Mouse (Mus musculus): ENCODE data around the gene 1700022I11Rik. TPM values are rescaled to one million over a fixed set of nuclear protein-coding genes. Genes with fewer than 3 reads are reported as not detected.
A peak's percentile ranks its signal among the peaks of the same experiment; 100 is the strongest.

1700022I11Rik gene
- total RNA-seq (2021), result not detected
- long read RNA-seq, experiment 1, result 0 reads
- long read RNA-seq, experiment 2, result 0 reads

DNA sequence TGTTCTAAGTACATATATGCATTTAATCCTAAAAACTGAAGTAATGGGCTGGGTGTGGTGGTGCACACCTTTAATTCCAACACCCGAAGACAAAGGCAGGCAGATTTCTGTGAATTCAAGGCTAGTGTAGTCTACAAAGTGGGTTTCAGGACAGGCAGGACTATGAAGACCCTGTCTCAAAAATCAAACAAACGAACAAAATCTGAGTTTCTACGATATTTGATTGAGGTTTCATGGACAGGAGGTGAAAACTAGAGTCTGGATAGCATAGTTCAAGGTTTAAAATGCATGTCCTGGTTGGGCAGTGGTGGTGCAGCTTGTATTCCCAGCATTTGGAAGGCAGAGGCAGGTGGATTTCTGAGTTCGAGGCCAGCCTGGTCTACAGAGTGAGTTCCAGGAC, at the start of gene 1700022I11Rik:
Gene 1700022I11Rik (plus strand): TSS at position 301 of the 400 bp plus-strand sequence.
- no peak for DNase-seq (ENCODE audit: low spot score)

- no peak for DNase-seq (ENCODE audit: low spot score)
Observed at GRCm38 (mm10) chr4:42920726-42921125, 48.7 kb upstream of the 1700022I11Rik start.

- DNase-seq (ENCODE audit: low spot score), result no peak
Observed at GRCm38 (mm10) chr4:42921536-42921935, 47.9 kb upstream of the 1700022I11Rik start.

DNA sequence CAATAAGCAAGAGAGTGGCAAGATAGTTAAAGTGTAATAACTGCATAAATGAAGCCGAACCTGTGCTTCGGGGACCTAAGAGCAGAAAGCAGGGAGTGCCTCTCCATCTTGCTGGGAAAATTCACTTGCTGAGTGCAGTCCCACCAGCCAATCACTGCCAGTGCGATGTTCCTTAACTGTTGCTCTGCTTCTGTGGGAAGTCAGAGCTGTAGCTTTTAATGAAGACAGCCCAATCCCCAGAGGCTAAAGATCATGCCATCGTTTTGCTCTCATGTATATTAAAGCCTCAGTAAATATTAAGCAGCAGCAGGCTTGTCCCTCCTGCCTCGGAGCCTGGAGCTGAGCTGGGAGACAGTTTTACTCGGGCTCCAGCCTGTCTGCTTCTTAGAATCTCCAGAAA, 47.3 kb upstream of the 1700022I11Rik start:
- DNase-seq (ENCODE audit: low spot score), result no peak

- DNase-seq (ENCODE audit: low spot score), result no peak
Observed at GRCm38 (mm10) chr4:42922461-42922860, 46.9 kb upstream of the 1700022I11Rik start.

- DNase-seq (ENCODE audit: low spot score), result no peak
Observed at GRCm38 (mm10) chr4:42924095-42924710, 45.2 kb upstream of the 1700022I11Rik start.

- DNase-seq (ENCODE audit: low spot score), result no peak
Observed at GRCm38 (mm10) chr4:42928209-42928608, 41.2 kb upstream of the 1700022I11Rik start.

- DNase-seq (ENCODE audit: low spot score), result no peak
Observed at GRCm38 (mm10) chr4:42928952-42929351, 40.5 kb upstream of the 1700022I11Rik start.

DNA sequence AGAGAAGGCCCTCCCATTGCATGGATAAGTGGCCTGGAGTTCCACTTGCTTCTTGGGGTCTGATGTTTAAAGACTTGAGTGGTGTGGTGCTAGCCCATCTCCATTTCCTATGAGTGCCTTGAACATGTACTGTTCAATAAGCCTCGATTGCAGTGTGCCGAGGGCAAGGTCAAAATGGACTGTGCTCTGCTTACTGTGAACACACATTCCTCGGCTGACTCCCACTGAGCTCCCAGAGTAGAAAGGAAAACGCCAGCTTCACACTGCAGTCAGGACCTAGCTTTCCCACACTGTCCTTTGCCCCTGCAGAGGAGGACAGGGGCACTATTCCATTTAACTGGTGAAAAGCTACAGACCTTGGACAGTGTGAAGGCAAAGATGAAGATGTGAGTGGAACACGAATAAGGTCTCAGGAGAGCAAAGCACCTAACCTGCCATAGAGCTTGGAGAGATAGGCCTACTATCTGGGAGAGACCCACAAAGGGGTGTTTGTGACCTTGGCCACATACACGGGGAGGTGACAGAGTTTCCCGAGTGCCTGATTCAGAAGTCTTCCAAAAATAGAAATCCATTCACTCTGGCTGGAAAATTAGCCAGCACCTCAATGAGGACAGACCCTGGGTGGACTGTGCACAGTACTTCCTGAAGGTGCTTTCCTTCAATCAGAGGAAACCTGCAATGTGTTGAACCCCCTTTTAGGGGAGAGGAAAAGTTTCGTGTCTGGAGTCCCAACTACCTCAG, 37.0 kb upstream of the 1700022I11Rik start:
- no peak for DNase-seq (ENCODE audit: low spot score)

DNA sequence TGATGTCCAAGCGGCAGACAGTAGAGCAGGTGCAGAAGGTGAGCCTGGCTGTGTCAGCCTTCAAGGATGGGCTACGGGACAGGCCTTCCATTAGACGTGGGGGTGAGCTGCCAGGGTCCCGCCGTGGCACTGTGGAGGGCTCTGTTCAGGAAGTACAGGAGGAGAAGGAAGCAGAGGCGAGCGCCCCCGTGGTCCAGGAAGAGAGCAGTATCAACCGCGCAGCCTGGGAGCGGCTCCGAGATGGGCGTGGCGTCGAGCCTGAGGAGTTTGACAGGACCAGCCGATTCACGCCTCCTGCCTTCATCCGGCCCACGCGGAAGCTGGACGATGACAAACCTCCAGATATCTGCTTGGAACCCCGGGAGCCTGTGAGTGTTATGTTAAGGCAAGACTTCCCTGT, 35.8 kb upstream of the 1700022I11Rik start:
- DNase-seq (ENCODE audit: low spot score), result peak; percentile 43

DNA sequence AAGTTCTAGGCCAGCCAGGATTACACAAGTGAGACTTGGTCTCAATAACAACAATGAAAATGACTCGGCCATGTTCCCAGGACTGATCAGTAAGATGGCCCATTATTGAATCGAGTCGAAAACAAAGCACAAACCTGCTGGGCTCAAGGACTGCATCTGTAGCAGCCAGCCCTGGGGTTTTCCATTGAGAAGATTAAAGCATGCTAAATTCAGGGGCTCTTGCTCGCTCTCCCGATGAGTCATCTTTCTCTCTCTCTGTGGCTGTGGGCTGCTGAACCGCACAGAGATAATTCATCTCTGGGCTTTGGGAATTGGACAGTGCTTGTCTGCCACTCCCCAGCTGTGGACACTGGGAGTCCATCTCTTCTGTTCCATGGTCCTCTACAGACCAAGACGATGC, 28.0 kb upstream of the 1700022I11Rik start:
- no peak for DNase-seq (ENCODE audit: low spot score)

DNA sequence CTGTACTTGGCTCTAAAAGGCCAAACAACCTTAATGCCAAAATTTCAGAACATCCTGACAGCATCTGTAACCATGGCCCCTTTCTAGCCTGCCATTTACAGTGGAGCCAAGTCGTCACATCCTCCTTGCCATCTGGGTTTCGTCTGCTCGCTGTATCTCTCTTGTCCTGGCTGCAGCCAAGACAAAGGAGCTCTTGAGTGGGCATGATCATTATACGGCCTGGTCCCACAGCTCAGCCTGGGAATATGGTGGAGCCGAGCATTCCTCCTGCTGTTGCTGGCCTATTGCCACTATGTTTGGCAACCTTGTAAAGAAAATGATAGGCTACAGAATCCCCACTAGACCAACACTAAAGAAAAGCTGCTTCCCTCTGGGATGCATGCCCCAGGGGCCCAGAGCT, 26.1 kb upstream of the 1700022I11Rik start:
- DNase-seq (ENCODE audit: low spot score), result no peak

DNA sequence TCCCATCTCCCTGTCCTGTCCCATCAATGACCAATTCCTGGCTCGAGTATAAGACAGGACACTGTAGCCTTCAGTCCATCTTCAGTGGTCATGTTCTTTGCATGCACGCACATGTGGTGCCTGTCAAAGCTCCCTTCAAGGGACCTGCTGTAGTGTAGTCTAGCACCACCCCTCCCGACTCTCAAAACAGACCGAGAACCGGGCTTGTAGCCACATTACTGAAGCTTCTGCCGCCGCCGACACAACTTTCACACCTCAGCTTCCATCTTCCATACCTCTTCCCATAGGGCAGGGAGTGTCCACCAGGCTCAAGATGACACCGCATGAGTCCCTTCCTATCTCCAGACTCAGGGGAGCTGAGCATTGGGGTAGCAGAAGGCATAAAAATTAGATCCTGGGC, 25.2 kb upstream of the 1700022I11Rik start:
- no peak for DNase-seq (ENCODE audit: low spot score)

DNA sequence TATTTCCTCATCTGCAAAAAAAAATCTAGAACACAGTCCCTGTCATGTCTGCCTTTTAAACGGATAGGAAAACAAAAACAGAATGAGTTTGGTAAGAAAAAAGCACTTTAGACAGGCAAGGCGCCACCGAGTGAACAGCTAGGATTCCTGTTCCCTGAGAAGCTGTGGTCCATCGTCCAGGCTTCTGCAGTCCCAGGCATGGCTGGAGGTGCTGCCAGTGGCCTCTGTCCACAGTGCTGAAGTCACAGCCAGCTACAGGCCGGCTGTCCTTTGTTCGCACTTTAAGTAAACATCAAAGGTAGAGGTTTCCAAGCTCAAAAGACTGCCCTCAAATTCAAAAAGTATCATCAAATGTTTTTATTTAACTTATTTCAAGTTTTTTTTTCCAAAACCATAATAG, 24.4 kb upstream of the 1700022I11Rik start:
- DNase-seq (ENCODE audit: low spot score), result no peak

DNA sequence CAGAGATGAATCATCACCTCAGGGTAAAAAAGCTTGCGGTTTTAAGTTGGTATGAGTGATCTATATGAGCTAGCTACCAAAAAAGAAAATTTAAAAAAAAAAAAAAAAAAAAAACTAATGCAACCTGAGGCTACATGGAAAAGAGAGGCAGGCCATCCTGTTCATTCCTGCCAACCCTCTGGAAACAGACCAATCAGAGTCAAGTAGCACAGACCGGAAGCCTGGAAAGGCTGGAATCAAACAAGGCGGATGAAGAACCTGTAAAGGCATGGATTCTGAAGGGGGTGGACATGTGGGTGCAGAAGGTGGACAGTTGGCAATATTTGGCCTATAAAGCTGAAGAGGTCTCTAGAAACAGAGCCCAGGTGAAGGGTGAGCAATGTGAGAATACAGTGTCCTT, 24.0 kb upstream of the 1700022I11Rik start:
- no peak for DNase-seq (ENCODE audit: low spot score)

GRCm38 (mm10) chr4:42945952-42946351, 23.5 kb upstream of the 1700022I11Rik start:
- peak; percentile 49 for DNase-seq (ENCODE audit: low spot score)

DNA sequence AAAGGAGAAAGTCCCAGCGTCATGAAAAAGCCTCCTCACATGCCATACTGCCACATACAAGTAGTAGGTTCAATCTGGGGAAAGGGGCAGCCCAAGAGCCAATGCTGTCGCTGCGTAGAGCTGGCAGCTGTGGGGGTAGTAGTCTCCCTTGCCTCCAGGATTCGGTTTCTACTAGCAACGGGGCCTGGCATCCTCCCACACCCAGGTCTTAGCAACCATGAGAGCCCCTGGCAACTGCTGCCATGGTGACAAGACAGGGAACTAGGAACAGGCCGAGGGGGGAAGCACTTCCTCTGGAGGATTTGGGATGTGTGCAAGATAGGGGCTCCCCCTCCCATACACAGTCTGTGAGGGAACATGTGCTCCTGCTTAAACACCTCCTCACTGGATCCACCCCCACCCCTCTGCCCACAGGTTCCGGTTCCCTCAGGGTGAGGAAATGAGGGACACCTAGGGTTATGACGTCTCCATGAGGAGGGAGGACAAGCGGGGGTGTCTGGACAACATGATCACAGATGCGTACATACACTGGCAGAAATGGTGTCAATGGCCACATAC, 22.6 kb upstream of the 1700022I11Rik start:
- DNase-seq (ENCODE audit: low spot score), result no peak

DNA sequence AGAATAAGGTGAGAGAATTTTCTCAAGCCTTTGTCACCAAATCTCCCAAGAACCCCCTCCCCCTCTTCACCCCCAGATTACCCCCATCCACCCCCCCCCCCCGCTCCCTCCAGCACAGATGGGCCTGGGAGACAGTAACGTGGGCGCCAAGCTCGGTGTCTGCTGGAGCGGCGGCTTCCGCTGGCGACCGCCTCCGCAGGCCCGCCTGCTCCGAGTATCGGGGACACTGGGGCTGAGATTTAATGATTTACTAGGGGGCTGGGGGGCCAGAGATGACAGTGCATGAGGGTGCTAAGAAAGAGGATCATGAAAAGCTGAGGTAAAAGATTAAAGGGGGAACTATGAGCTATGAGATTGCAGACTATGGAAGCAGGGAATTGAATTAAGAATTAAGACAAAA, 20.9 kb upstream of the 1700022I11Rik start:
- no peak for DNase-seq (ENCODE audit: low spot score)

GRCm38 (mm10) chr4:42949051-42949675, 20.2 kb upstream of the 1700022I11Rik start:
- DNase-seq (ENCODE audit: low spot score), result no peak

- DNase-seq (ENCODE audit: low spot score), result peak; percentile 99
Observed at GRCm38 (mm10) chr4:42949676-42950051, 19.7 kb upstream of the 1700022I11Rik start, which contains the start of gene Dnajb5. Gene Dnajb5 (plus strand): TSS chr4:42949814.

- DNase-seq (ENCODE audit: low spot score), result peak; percentile 92
Observed at GRCm38 (mm10) chr4:42950065-42950558, 19.3 kb upstream of the 1700022I11Rik start.
